Mouse (Mus musculus) brain, embryonic 14.5 days (tissue): ENCODE data around the gene Ccnl2.

ENCODE experiments used
- CTCF ChIP-seq: fragments of 200-500 bp; IDR thresholded peaks from 2 replicates; pipeline ENCODE4 v1.5.1; 2012; ENCODE audit warnings: inconsistent platforms, mild to moderate bottlenecking, moderate library complexity, borderline replicate concordance; ENCODE audit not compliant: insufficient read depth, insufficient read length; ENCODE audit errors: extremely low read depth
- POLR2A ChIP-seq: fragments of 200-500 bp; IDR thresholded peaks from 2 replicates; pipeline ENCODE4 v1.6.1; 2012; ENCODE audit warnings: mild to moderate bottlenecking, inconsistent platforms, borderline replicate concordance; ENCODE audit not compliant: poor library complexity, insufficient read depth, insufficient read length, severe bottlenecking; ENCODE audit errors: extremely low read depth

DNA sequence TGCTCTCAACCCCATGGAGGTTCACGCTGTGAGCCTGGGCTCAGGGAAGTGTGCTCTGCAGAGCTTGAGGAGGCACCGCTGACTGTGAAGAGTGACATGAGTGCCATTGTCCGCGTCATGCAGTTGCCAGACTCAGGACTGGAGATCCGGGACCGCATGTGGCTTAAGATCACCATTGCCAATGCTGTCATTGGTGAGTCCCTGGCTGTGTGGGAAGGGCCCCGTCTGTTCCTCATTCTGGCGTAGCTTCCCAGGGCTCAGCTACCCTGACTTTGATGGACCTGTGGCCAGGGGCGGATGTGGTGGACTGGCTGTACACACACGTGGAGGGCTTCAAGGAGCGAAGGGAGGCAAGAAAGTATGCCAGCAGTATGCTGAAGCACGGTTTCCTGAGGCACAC, 43.8 kb downstream of the Ccnl2 start:
- TF ChIP-seq CTCF (no peak), POLR2A (no peak)
